Mouse (Mus musculus): ENCODE measurements around the gene Notch1. TPM values are rescaled to one million over a fixed set of nuclear protein-coding genes. Genes with fewer than 3 reads are reported as not detected.

Notch1 gene
- total RNA-seq, 2 experiments from 2014 or later: 35.4 to 45.2 TPM

GRCm38 (mm10) chr2:26483230-26483869, 33.1 kb downstream of the Notch1 start:
- no peak for DNase-seq (ENCODE audit: low spot score in 2 of 2)

GRCm38 (mm10) chr2:26482824-26483223, 33.6 kb downstream of the Notch1 start:
- no peak for DNase-seq (ENCODE audit: low spot score in 2 of 2)

- DNase-seq (ENCODE audit: low spot score in 2 of 2): no peak
Measured at GRCm38 (mm10) chr2:26481724-26482495, 34.6 kb downstream of the Notch1 start.

GRCm38 (mm10) chr2:26480911-26481310, 35.6 kb downstream of the Notch1 start:
- DNase-seq (ENCODE audit: low spot score in 2 of 2): no peak

- no peak for DNase-seq (ENCODE audit: low spot score in 2 of 2)
Measured at GRCm38 (mm10) chr2:26478685-26479205, 37.7 kb downstream of the Notch1 start.

- no peak for DNase-seq (ENCODE audit: low spot score in 2 of 2)
Measured at GRCm38 (mm10) chr2:26477911-26478310, 38.6 kb downstream of the Notch1 start.

- DNase-seq (ENCODE audit: low spot score in 2 of 2): no peak
Measured at GRCm38 (mm10) chr2:26475505-26476430, 40.7 kb downstream of the Notch1 start.

- no peak for DNase-seq (ENCODE audit: low spot score in 2 of 2)
Measured at GRCm38 (mm10) chr2:26474789-26475504, 41.5 kb downstream of the Notch1 start.

- DNase-seq (ENCODE audit: low spot score in 2 of 2): no peak
Measured at GRCm38 (mm10) chr2:26472312-26473090, 44.0 kb downstream of the Notch1 start.

- no peak for DNase-seq (ENCODE audit: low spot score in 2 of 2)
Measured at GRCm38 (mm10) chr2:26471652-26472285, 44.7 kb downstream of the Notch1 start.

- DNase-seq (ENCODE audit: low spot score in 2 of 2): no peak
Measured at GRCm38 (mm10) chr2:26470967-26471366, 45.5 kb downstream of the Notch1 start.

- DNase-seq (ENCODE audit: low spot score in 2 of 2): no peak
Measured at GRCm38 (mm10) chr2:26468376-26468775, 48.1 kb downstream of the Notch1 start.

- no peak for DNase-seq (ENCODE audit: low spot score in 2 of 2)
Measured at GRCm38 (mm10) chr2:26463412-26463811, 53.1 kb downstream of the Notch1 start.

GRCm38 (mm10) chr2:26462980-26463379, 53.5 kb downstream of the Notch1 start:
- DNase-seq (ENCODE audit: low spot score in 2 of 2): no peak

- DNase-seq (ENCODE audit: low spot score in 2 of 2): no peak
Measured at GRCm38 (mm10) chr2:26461667-26462066, 54.8 kb downstream of the Notch1 start.

- DNase-seq (ENCODE audit: low spot score in 2 of 2): no peak
Measured at GRCm38 (mm10) chr2:26460837-26461236, 55.6 kb downstream of the Notch1 start.

GRCm38 (mm10) chr2:26460097-26460646, 56.3 kb downstream of the Notch1 start:
- DNase-seq (ENCODE audit: low spot score in 2 of 2): no peak

- no peak for DNase-seq (ENCODE audit: low spot score in 2 of 2)
Measured at GRCm38 (mm10) chr2:26459478-26459877, 57.0 kb downstream of the Notch1 start.

All from layer of hippocampus, postnatal 14 days (tissue).